Mouse (Mus musculus) stomach, embryonic 14.5 days (tissue): ENCODE results near the gene Tcta. TPM values are rescaled to one million over a fixed set of nuclear protein-coding genes. Genes with fewer than 3 reads are reported as not detected.

ENCODE experiments used
- ATAC-seq: fragments of 200-750 bp; cut with Nextera tagmentation; 2 replicates; pipeline ENCODE4 v1.8.0; 2017; ENCODE audit warnings: low read depth, moderate TSS enrichment; ENCODE audit not compliant: insufficient number of reproducible peaks, insufficient read depth, low FRiP score
- H3K27ac ChIP-seq: fragments of 300-500 bp; sonication (generic); 2 replicates; pipeline ENCODE4 v1.5.1; 2014; ENCODE audit warnings: mild to moderate bottlenecking, low read length, moderate library complexity, mixed read lengths
- H3K27me3 ChIP-seq: fragments of 300-500 bp; sonication (generic); 2 replicates; pipeline ENCODE4 v1.6.1; 2014; ENCODE audit warnings: low read length, control low read depth, mixed read lengths; ENCODE audit not compliant: control insufficient read depth, insufficient read depth
- H3K36me3 ChIP-seq: fragments of 300-500 bp; sonication (generic); 2 replicates; pipeline ENCODE4 v1.6.1; 2014; ENCODE audit warnings: mild to moderate bottlenecking, control low read depth, low read length, moderate library complexity, mixed read lengths; ENCODE audit not compliant: control insufficient read depth, insufficient read depth
- H3K4me1 ChIP-seq: fragments of 300-500 bp; sonication (generic); 2 replicates; pipeline ENCODE4 v1.6.1; 2014; ENCODE audit warnings: low read length, control low read depth, mixed read lengths; ENCODE audit not compliant: control insufficient read depth, insufficient read depth
- H3K4me2 ChIP-seq: fragments of 300-500 bp; sonication (generic); replicated peaks from 2 replicates; pipeline ENCODE4 v1.6.1; 2014; ENCODE audit warnings: low read depth, low read length, control low read depth
- H3K4me3 ChIP-seq: fragments of 300-500 bp; sonication (generic); 2 replicates; pipeline ENCODE4 v1.5.1; 2014; ENCODE audit warnings: low read depth, low read length, control low read depth
- H3K9ac ChIP-seq: fragments of 300-500 bp; sonication (generic); replicated peaks from 2 replicates; pipeline ENCODE4 v1.6.1; 2014; ENCODE audit warnings: low read depth, mild to moderate bottlenecking, control low read depth, low read length, moderate library complexity, mixed read lengths
- H3K9me3 ChIP-seq: fragments of 300-500 bp; sonication (generic); 2 replicates; pipeline ENCODE4 v1.6.1; 2016; ENCODE audit warnings: low read depth, low read length, control low read depth; ENCODE audit not compliant: control insufficient read depth
- WGBS: fragments of 180-500 bp; shearing (Covaris S2); extraction: QIAGEN DNeasy Blood & Tissue Kit; methylation state at CpG from one replicate; pipeline ENCODE4 v1.1.7; 2014; 5-methylcytosine and 5-hydroxymethylcytosine counted together
- polyA plus RNA-seq: library from polyadenylated mRNA; unstranded; fragments of >200 nt; fragmentation: Nextera tagmentation; extraction: Ambion mirVana; gene quantifications from 2 replicates; pipeline ENCODE4 v1.2.1, GENCODE M21; 2014

Gene Tcta
- polyA plus RNA-seq, 1 experiment from 2014 or later: 37.9 TPM

DNA sequence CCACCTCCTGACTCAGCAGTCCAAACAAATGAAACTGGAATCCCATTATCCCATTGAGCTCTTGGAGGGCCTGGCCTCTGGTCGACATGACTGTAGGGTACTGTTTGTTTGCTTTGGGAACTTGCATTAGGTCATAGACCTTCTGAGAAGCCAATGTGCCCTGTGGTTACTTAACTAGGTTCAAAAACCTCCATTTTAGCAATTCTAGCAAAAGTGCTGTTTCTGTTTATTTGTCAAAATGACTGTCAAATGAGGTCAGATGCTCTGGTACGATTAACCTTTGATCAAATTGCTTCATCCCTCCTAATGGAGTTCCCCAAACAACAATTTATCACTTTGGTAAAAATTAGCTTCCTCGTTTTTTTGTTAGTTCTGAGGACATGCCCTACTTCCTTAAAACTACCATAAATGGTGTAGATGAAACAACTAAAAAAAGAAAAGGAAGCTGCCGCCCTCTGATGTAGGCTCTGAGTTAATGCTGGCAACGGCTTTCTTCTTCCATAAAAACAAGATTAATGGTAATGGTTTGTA lies 36.4 kb upstream of the Tcta start:
- H3K27me3 ChIP-seq: no peaks in the 10 kb centered on the region
- peaks cover 23% of the 10 kb centered on the region; the same call in 1 of the 2 replicates for H3K4me1 ChIP-seq
- peak overlapping the region; percentile 82 for H3K27ac ChIP-seq
- 20% methylated on average over 5 of the region's 5 CpGs for WGBS
- H3K4me2 ChIP-seq: 0 out of 2 replicates have a peak overlapping the region, but pooled peaks have one; percentile 7
- H3K9ac ChIP-seq: no peak overlapping the region
- H3K9me3 ChIP-seq: no peaks in the 10 kb centered on the region
- H3K4me3 ChIP-seq: no peak overlapping the region
- peaks cover 4% of the 10 kb centered on the region; the same call in 1 of the 2 replicates for H3K36me3 ChIP-seq
- ATAC-seq: no peak

- Histone ChIP-seq H3K4me2 (no peak overlapping the region), H3K27me3 (no peaks in the 10 kb centered on the region), H3K9ac (no peak overlapping the region)
Observed at GRCm38 (mm10) chr9:108341801-108342200, 35.8 kb upstream of the Tcta start.

GRCm38 (mm10) chr9:108341139-108341475 lies 35.1 kb upstream of the Tcta start:
- H3K4me2 ChIP-seq: no peak overlapping the region
- H3K27ac ChIP-seq: peak overlapping the region; percentile 96; the same call in 1 of the 2 replicates
- H3K27me3 ChIP-seq: no peaks in the 10 kb centered on the region
- no peaks in the 10 kb centered on the region for H3K9me3 ChIP-seq
- peaks cover 4% of the 10 kb centered on the region; the same call in 1 of the 2 replicates for H3K36me3 ChIP-seq
- ATAC-seq: no peak
- 86% methylated on average over 5 of the region's 5 CpGs for WGBS
- peaks cover 23% of the 10 kb centered on the region; the same call in 1 of the 2 replicates for H3K4me1 ChIP-seq
- no peak overlapping the region for H3K9ac ChIP-seq
- H3K4me3 ChIP-seq: no peak overlapping the region

More at GRCm38 (mm10) chr9:108341801-108342200, 35.8 kb upstream of the Tcta start:
- peak overlapping the region; percentile 82 for H3K27ac ChIP-seq
- peaks cover 23% of the 10 kb centered on the region; the same call in 1 of the 2 replicates for H3K4me1 ChIP-seq
- H3K36me3 ChIP-seq: peaks cover 4% of the 10 kb centered on the region; the same call in 1 of the 2 replicates
- no peaks in the 10 kb centered on the region for H3K9me3 ChIP-seq
- H3K4me3 ChIP-seq: no peak overlapping the region
- no peak for ATAC-seq

DNA sequence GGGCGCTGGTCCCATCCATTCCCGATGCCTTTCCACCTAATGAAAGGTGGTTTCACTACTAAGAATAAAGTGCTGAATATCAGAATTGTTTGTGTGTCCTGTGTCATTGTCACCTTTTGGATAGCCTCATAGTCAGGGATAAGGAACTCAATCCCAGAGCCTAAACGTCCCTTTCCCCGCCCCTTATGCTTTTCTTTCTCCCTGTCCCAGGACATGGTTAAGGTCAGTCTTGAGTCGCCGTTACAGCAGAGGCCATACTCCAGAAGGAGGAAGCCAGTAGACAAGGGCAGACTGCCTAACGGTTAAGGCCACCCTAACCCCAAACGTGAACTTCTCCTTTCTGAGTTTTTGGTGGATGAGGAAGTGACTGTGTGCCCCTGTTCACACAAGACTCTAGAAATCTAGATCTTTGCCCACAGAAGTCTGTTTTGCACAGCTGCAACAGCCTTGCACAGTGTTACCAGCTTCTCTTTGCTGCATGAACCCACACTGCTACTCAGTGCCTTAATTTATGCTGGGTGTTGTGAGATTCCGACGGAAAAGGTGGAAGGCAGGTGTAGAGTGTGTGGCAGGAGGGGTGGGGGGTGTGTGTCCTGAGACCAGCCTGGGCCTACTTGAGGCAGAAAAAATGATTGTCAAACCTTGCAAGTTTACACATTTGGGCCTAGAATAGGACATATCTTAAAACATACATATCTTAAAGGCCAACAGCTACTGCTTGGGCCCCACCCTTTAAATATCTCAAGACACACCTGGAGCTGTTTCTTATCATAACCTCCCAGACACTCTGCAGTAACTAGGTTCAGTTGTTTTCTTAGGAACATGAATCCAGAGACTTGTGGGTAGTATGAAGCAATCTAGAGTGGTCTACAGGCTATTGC lies 34.5 kb upstream of the Tcta start:
- peak overlapping the region; percentile 96; the same call in 1 of the 2 replicates for H3K27ac ChIP-seq
- peaks cover 9% of the 10 kb centered on the region; the same call in 1 of the 2 replicates for H3K36me3 ChIP-seq
- H3K4me3 ChIP-seq: peak overlapping the region; percentile 74
- H3K9me3 ChIP-seq: no peaks in the 10 kb centered on the region
- peaks cover 23% of the 10 kb centered on the region; the same call in 1 of the 2 replicates for H3K4me1 ChIP-seq
- H3K9ac ChIP-seq: peak overlapping the region; percentile 86
- peak overlapping the region; percentile 83 for H3K4me2 ChIP-seq
- no peaks in the 10 kb centered on the region for H3K27me3 ChIP-seq
- WGBS: 51% methylated on average over 10 of the region's 10 CpGs
- peak; percentile 8; the same call in 1 of the 2 replicates for ATAC-seq

DNA sequence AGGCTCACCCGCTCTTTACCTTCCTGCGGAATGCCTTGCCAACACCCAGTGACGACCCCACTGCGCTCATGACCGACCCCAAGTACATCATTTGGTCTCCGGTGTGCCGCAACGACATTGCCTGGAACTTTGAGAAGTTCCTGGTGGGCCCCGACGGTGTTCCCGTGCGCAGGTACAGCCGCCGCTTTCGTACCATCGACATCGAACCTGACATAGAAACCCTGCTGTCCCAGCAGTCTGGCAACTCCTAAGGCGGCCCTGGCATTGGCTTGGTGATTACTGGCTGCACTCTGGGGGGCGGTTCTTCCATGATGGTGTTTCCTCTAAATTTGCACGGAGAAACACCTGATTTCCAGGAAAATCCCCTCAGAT lies 33.9 kb upstream of the Tcta start:
- no peak for ATAC-seq
- peaks cover 15% of the 10 kb centered on the region for H3K36me3 ChIP-seq
- 8% methylated on average over 20 of the region's 20 CpGs for WGBS

GRCm38 (mm10) chr9:108338886-108339781 lies 33.2 kb upstream of the Tcta start, which contains the start of gene Gpx1:
Gpx1 (plus strand) TSS chr9:108338903.
- Histone ChIP-seq H3K9me3 (no peaks in the 10 kb centered on the region), H3K4me1 (peaks cover 23% of the 10 kb centered on the region; the same call in 1 of the 2 replicates), H3K4me2 (peak within 1 kb of the TSS; percentile 83), H3K27me3 (no peaks in the 10 kb centered on the region), H3K4me3 (peak within 1 kb of the TSS; percentile 74), H3K36me3 (peaks cover 23% of the 10 kb centered on the region), H3K9ac (peak within 1 kb of the TSS; percentile 86), H3K27ac (peak within 1 kb of the TSS; percentile 96)
- under 1% methylated on average over 49 of the region's 49 CpGs for WGBS
- peak; percentile 97 for ATAC-seq

More for the DNA sequence above, 33.9 kb upstream of the Tcta start:
- Histone ChIP-seq H3K9me3 (no peaks in the 10 kb centered on the region), H3K4me3 (peak overlapping the region; percentile 74), H3K27ac (peak overlapping the region; percentile 96), H3K4me2 (peak overlapping the region; percentile 83), H3K9ac (peak overlapping the region; percentile 86), H3K27me3 (no peaks in the 10 kb centered on the region), H3K4me1 (peaks cover 23% of the 10 kb centered on the region; the same call in 1 of the 2 replicates)

DNA sequence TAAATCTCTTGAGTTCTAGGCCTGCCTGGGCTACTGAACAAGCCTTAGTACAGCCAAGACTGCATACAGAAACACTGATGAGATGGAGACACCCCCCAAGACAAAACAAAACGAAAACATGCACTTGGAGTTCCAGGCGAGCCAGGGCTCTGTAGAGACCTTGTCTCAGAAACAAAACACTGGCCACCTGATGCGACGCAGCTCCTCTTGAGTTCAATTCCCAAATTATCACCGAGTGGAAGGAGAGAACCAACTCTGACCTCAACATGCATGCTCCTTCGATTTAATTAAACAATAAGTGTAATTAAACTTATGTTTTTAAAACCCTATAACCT lies 32.6 kb upstream of the Tcta start:
- H3K27me3 ChIP-seq: no peaks in the 10 kb centered on the region
- H3K4me2 ChIP-seq: peak overlapping the region; percentile 83
- peak overlapping the region; percentile 74; the same call in 1 of the 2 replicates for H3K4me3 ChIP-seq
- peaks cover 23% of the 10 kb centered on the region; the same call in 1 of the 2 replicates for H3K4me1 ChIP-seq
- WGBS: 32% methylated on average over 6 of the region's 6 CpGs
- H3K27ac ChIP-seq: peak overlapping the region; percentile 96
- ATAC-seq: no peak
- no peaks in the 10 kb centered on the region for H3K9me3 ChIP-seq
- no peak overlapping the region for H3K9ac ChIP-seq
- peaks cover 29% of the 10 kb centered on the region for H3K36me3 ChIP-seq
